Mouse (Mus musculus): ENCODE measurements at regions not wholly inside any gene's neighbourhood (a gene's known extent, or its start where the extent isn't known, plus 50 kb on each side); places are given as distances from the start of the nearest gene placed in this dataset.

- no peak for TF ChIP-seq GATA1 (IDR thresholded peaks at IDR 0.05; ENCODE audit: low read length)
- TF ChIP-seq TAL1 (IDR thresholded peaks at IDR 0.05; ENCODE audit: low read length), result no peak
These were observed 424.5 kb downstream of the Cd83 start for GRCm38 (mm10) chr13:44209036-44209435.

DNA sequence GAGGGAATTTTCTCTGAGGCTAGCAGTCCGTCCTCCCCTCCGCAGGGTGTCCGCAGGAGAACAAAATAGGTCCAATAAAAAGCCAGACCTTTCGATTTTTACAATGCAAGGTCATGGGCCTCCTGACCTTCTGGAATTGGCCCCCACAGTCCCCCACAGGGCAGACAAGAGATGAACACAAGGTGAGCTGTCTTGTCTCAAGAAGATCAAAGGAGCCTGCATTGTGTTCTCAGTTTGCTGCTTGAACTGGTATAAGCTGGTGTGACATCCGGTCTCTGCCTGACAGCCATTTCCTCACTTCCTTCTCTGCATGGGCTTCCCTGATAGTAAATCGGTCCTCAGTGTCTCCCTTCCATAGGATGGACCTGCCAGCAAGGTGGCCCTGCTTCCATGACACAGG lies 425.5 kb downstream of the Cd83 start:
- H3K4me1 ChIP-seq (ENCODE audit: control insufficient read depth), result peaks cover 12% of the 10 kb centered on the region
- H3K4me3 ChIP-seq (replicated peaks), result no peak overlapping the region
- H3K9me3 ChIP-seq (ENCODE audit: control insufficient read depth, low read length), result no peaks in the 10 kb centered on the region
- H3K36me3 ChIP-seq (ENCODE audit: control insufficient read depth), result no peaks in the 10 kb centered on the region
- peaks cover 3% of the 10 kb centered on the region; the same call in 1 of the 2 replicates for H3K27me3 ChIP-seq (ENCODE audit: control insufficient read depth)
- TF ChIP-seq TAL1 (IDR thresholded peaks at IDR 0.05; ENCODE audit: low read length), result no peak
- TF ChIP-seq GATA1 (IDR thresholded peaks at IDR 0.05; ENCODE audit: low read length), result no peak

More at GRCm38 (mm10) chr13:44209036-44209435, 424.5 kb downstream of the Cd83 start:
- H3K36me3 ChIP-seq (ENCODE audit: control insufficient read depth), result no peaks in the 10 kb centered on the region
- H3K9me3 ChIP-seq (ENCODE audit: control insufficient read depth, low read length), result no peaks in the 10 kb centered on the region
- H3K27me3 ChIP-seq (ENCODE audit: control insufficient read depth), result peaks cover 3% of the 10 kb centered on the region; the same call in 1 of the 2 replicates
- no peak overlapping the region for H3K4me3 ChIP-seq (replicated peaks)
- H3K4me1 ChIP-seq (ENCODE audit: control insufficient read depth), result peaks cover 14% of the 10 kb centered on the region

DNA sequence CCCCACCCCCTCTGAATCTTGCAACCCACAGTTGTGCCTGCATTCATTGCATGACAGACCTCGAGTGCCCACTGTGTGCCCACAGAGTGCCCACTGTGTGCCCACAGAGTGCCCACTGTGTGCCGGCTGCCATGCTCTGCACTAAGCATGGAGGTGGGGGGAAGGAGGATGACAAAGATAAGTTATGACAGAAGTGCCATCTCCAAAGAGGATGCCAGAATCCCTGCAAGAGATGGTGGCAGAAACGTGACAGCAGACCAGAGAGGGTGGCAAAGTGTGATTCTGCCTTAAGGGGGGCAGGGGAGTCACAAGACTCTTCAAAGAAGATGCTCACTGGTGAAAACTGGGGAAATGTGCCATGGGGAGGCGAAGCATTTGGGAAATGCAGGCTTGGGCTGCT lies 427.8 kb downstream of the Cd83 start:
- no peaks in the 10 kb centered on the region for H3K4me1 ChIP-seq (ENCODE audit: control insufficient read depth)
- no peaks in the 10 kb centered on the region for H3K9me3 ChIP-seq (ENCODE audit: control insufficient read depth, low read length)
- H3K36me3 ChIP-seq (ENCODE audit: control insufficient read depth), result no peaks in the 10 kb centered on the region
- TF ChIP-seq TAL1 (IDR thresholded peaks at IDR 0.05; ENCODE audit: low read length), result no peak
- peaks cover 3% of the 10 kb centered on the region; the same call in 1 of the 2 replicates for H3K27me3 ChIP-seq (ENCODE audit: control insufficient read depth)
- H3K4me3 ChIP-seq (replicated peaks), result no peak overlapping the region

- Histone ChIP-seq H3K4me1 (ENCODE audit: control insufficient read depth) (no peaks in the 10 kb centered on the region), H3K4me3 (replicated peaks) (no peak overlapping the region)
These were observed 428.4 kb downstream of the Cd83 start for GRCm38 (mm10) chr13:44212936-44213335.

GRCm38 (mm10) chr13:44218266-44218665 lies 433.7 kb downstream of the Cd83 start:
- H3K27me3 ChIP-seq (ENCODE audit: control insufficient read depth), result no peaks in the 10 kb centered on the region
- H3K9me3 ChIP-seq (ENCODE audit: control insufficient read depth, low read length), result no peaks in the 10 kb centered on the region
- no peaks in the 10 kb centered on the region for H3K36me3 ChIP-seq (ENCODE audit: control insufficient read depth)
- H3K4me1 ChIP-seq (ENCODE audit: control insufficient read depth), result no peaks in the 10 kb centered on the region
- H3K4me3 ChIP-seq (replicated peaks), result no peak overlapping the region
- no peak for TF ChIP-seq TAL1 (IDR thresholded peaks at IDR 0.05; ENCODE audit: low read length)
- no peak for TF ChIP-seq GATA1 (IDR thresholded peaks at IDR 0.05; ENCODE audit: low read length)

More at GRCm38 (mm10) chr13:44212936-44213335, 428.4 kb downstream of the Cd83 start:
- H3K36me3 ChIP-seq (ENCODE audit: control insufficient read depth), result no peaks in the 10 kb centered on the region
- no peaks in the 10 kb centered on the region for H3K9me3 ChIP-seq (ENCODE audit: control insufficient read depth, low read length)
- TF ChIP-seq GATA1 (IDR thresholded peaks at IDR 0.05; ENCODE audit: low read length) (no peak), TAL1 (IDR thresholded peaks at IDR 0.05; ENCODE audit: low read length) (no peak)
- peaks cover 3% of the 10 kb centered on the region; the same call in 1 of the 2 replicates for H3K27me3 ChIP-seq (ENCODE audit: control insufficient read depth)

GRCm38 (mm10) chr13:44221721-44222120 lies 437.1 kb downstream of the Cd83 start:
- TF ChIP-seq GATA1 (IDR thresholded peaks at IDR 0.05; ENCODE audit: low read length), result no peak
- H3K4me1 ChIP-seq (ENCODE audit: control insufficient read depth), result no peaks in the 10 kb centered on the region
- no peaks in the 10 kb centered on the region for H3K36me3 ChIP-seq (ENCODE audit: control insufficient read depth)
- H3K27me3 ChIP-seq (ENCODE audit: control insufficient read depth), result no peaks in the 10 kb centered on the region
- no peak overlapping the region for H3K4me3 ChIP-seq (replicated peaks)
- H3K9me3 ChIP-seq (ENCODE audit: control insufficient read depth, low read length), result peaks cover 3% of the 10 kb centered on the region

- TF ChIP-seq TAL1 (IDR thresholded peaks at IDR 0.05; ENCODE audit: low read length) (no peak), GATA1 (IDR thresholded peaks at IDR 0.05; ENCODE audit: low read length) (no peak)
- no peaks in the 10 kb centered on the region for H3K4me1 ChIP-seq (ENCODE audit: control insufficient read depth)
- H3K36me3 ChIP-seq (ENCODE audit: control insufficient read depth), result no peaks in the 10 kb centered on the region
- H3K9me3 ChIP-seq (ENCODE audit: control insufficient read depth, low read length), result peaks cover 3% of the 10 kb centered on the region
- no peak overlapping the region for H3K4me3 ChIP-seq (replicated peaks)
- no peaks in the 10 kb centered on the region for H3K27me3 ChIP-seq (ENCODE audit: control insufficient read depth)
These were observed 437.8 kb downstream of the Cd83 start for GRCm38 (mm10) chr13:44222335-44222734.

DNA sequence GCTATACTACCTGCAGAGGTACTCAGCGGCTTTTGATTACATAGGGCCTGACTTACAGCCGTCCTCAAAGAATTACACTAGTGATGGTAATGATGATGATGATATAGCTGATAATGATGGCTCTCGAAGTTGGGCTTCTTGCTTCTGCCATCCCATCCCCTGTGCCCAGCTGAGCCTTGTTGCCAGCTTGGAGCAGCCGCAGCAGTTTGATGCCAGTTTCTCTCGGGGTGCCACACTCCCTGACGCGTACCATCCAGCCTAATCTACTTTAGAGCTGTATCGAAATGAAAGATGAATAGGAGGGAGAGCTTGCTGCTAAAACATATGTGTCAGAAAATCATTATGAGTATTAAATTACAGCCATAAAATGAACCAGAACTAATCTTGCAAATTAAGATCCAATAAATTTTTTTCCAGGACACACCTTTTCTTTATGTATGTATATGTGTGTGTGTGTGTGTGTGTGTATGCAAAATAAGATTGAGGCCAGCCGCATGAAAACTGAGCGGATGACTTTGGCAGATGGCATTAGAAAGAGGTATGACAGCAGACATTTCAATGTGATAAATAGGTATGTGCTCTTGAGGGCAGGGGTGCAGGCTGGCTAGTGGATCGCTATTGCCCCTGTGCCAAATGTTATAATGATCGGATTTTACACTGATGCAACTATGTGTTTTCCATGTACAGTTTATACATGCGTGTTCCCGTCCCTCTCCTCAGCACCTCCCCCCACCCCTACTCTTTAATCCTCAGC lies 443.3 kb downstream of the Cd83 start:
- H3K27me3 ChIP-seq (ENCODE audit: control insufficient read depth), result no peaks in the 10 kb centered on the region; the same call in 1 of the 2 replicates
- peaks cover 3% of the 10 kb centered on the region for H3K9me3 ChIP-seq (ENCODE audit: control insufficient read depth, low read length)
- H3K4me3 ChIP-seq (replicated peaks), result no peak overlapping the region
- no peaks in the 10 kb centered on the region for H3K36me3 ChIP-seq (ENCODE audit: control insufficient read depth)
- H3K4me1 ChIP-seq (ENCODE audit: control insufficient read depth), result no peaks in the 10 kb centered on the region
- TF ChIP-seq TAL1 (IDR thresholded peaks at IDR 0.05; ENCODE audit: low read length) (no peak), GATA1 (IDR thresholded peaks at IDR 0.05; ENCODE audit: low read length) (no peak)

- Histone ChIP-seq H3K4me3 (replicated peaks) (no peak overlapping the region), H3K9me3 (ENCODE audit: control insufficient read depth, low read length) (peaks cover 3% of the 10 kb centered on the region), H3K27me3 (ENCODE audit: control insufficient read depth) (no peaks in the 10 kb centered on the region; the same call in 1 of the 2 replicates), H3K4me1 (ENCODE audit: control insufficient read depth) (no peaks in the 10 kb centered on the region), H3K36me3 (ENCODE audit: control insufficient read depth) (no peaks in the 10 kb centered on the region)
- TF ChIP-seq GATA1 (IDR thresholded peaks at IDR 0.05; ENCODE audit: low read length), result no peak
- TF ChIP-seq TAL1 (IDR thresholded peaks at IDR 0.05; ENCODE audit: low read length), result no peak
These were observed 444.1 kb downstream of the Cd83 start for GRCm38 (mm10) chr13:44228540-44229135.

All from erythroblast, embryonic 14.5 days (primary cell).